Mouse (Mus musculus) liver, embryonic 15.5 days (tissue): ENCODE data around the gene Cep89. TPM values are rescaled to one million over a fixed set of nuclear protein-coding genes. Genes with fewer than 3 reads are reported as not detected.

Experiments used
- polyA plus RNA-seq: library from polyadenylated mRNA; unstranded; fragments of >200 nt; fragmentation: Nextera tagmentation; extraction: Ambion mirVana; gene quantifications from 2 replicates; pipeline ENCODE4 v1.2.1, GENCODE M21; 2015

The Cep89 gene
- polyA plus RNA-seq, 1 experiment from 2014 or later: 19.4 TPM

Other genes with a start within 250 kb of the Cep89 start
- 0.60 and 1.0 TPM in 2 replicates for gene Slc7a10, start 210.7 kb upstream of the Cep89 start, polyA plus RNA-seq
- 0.40 and 0.50 TPM in 2 replicates for gene Lrp3, start 181.5 kb upstream of the Cep89 start, polyA plus RNA-seq
- 5.6 and 5.7 TPM in 2 replicates for gene Gpatch1, start 78.6 kb upstream of the Cep89 start, polyA plus RNA-seq
- 5.0 and 6.6 TPM in 2 replicates for gene Rhpn2, start 62.9 kb upstream of the Cep89 start, polyA plus RNA-seq
- gene Faap24, start 199 bp upstream of the Cep89 start, polyA plus RNA-seq: 18.5 and 19.7 TPM in 2 replicates
- gene Slc7a9, start 51.8 kb downstream of the Cep89 start, polyA plus RNA-seq: 1.8 and 2.1 TPM in 2 replicates
- 0.20 TPM in 1 of 2 replicates, not detected in the other for gene Tdrd12, start 140.7 kb downstream of the Cep89 start, polyA plus RNA-seq
- 67.2 and 69.0 TPM in 2 replicates for gene Nudt19, start 159.3 kb downstream of the Cep89 start, polyA plus RNA-seq
- 0.03 TPM in 2 replicates for gene Rgs9bp, start 188.5 kb downstream of the Cep89 start, polyA plus RNA-seq
- gene Ankrd27, start 189.2 kb downstream of the Cep89 start, polyA plus RNA-seq: 20.7 and 22.6 TPM in 2 replicates